Mouse (Mus musculus) lung, postnatal 0 days (tissue): Measurements from ENCODE around the gene Msi2.

Experiments
- CTCF ChIP-seq: IDR thresholded peaks from 2 replicates; pipeline ENCODE4 v1.5.1; 2016; ENCODE audit warnings: antibody characterized with exemption, mild to moderate bottlenecking
- EP300 ChIP-seq: IDR thresholded peaks from 2 replicates; pipeline ENCODE4 v1.6.1; 2016; ENCODE audit warnings: antibody characterized with exemption, mild to moderate bottlenecking, control low read depth

- no peak for TF ChIP-seq CTCF
- TF ChIP-seq EP300: no peak
Measured at GRCm38 (mm10) chr11:88346066-88346465, 372.2 kb downstream of the Msi2 start.
